Mouse (Mus musculus): ENCODE results near the gene Sult2b1.

Gene Sult2b1

GRCm38 (mm10) chr7:45723781-45724180, 60.7 kb downstream of the Sult2b1 start:
- no peak for DNase-seq

GRCm38 (mm10) chr7:45723301-45723700, 61.2 kb downstream of the Sult2b1 start:
- DNase-seq, result no peak

GRCm38 (mm10) chr7:45722348-45722713, 62.1 kb downstream of the Sult2b1 start:
- DNase-seq, result no peak

GRCm38 (mm10) chr7:45721642-45722347, 62.7 kb downstream of the Sult2b1 start:
- DNase-seq, result no peak

- no peak for DNase-seq
These were observed 63.3 kb downstream of the Sult2b1 start for GRCm38 (mm10) chr7:45721234-45721571.

GRCm38 (mm10) chr7:45720413-45721233, 63.8 kb downstream of the Sult2b1 start, which contains the start of gene Fam83e:
Gene Fam83e, plus strand, starts transcription at chr7:45721212.
- no peak for DNase-seq

- DNase-seq, result no peak
These were observed 64.6 kb downstream of the Sult2b1 start for GRCm38 (mm10) chr7:45719738-45720412.

- no peak for DNase-seq
These were observed 65.3 kb downstream of the Sult2b1 start for GRCm38 (mm10) chr7:45719180-45719579.

GRCm38 (mm10) chr7:45718331-45718730, 66.1 kb downstream of the Sult2b1 start:
- no peak for DNase-seq

GRCm38 (mm10) chr7:45717918-45718297, 66.6 kb downstream of the Sult2b1 start, which contains the start of gene Sphk2:
Gene Sphk2, minus strand, starts transcription at chr7:45718002.
- peak; percentile 98 for DNase-seq

GRCm38 (mm10) chr7:45716952-45717917, 67.2 kb downstream of the Sult2b1 start:
- DNase-seq, result no peak

- no peak for DNase-seq
These were observed 68.0 kb downstream of the Sult2b1 start for GRCm38 (mm10) chr7:45716460-45716857.

- no peak for DNase-seq
These were observed 68.6 kb downstream of the Sult2b1 start for GRCm38 (mm10) chr7:45715741-45716459.

- DNase-seq, result peak; percentile 99
These were observed 69.3 kb downstream of the Sult2b1 start, which contains the start of gene Rpl18 for GRCm38 (mm10) chr7:45715090-45715708. Gene Rpl18, plus strand, starts transcription at chr7:45715457.

GRCm38 (mm10) chr7:45714630-45715089, 69.8 kb downstream of the Sult2b1 start:
- DNase-seq, result no peak

GRCm38 (mm10) chr7:45713881-45714520, 70.5 kb downstream of the Sult2b1 start:
- no peak for DNase-seq

- DNase-seq, result no peak
These were observed 71.1 kb downstream of the Sult2b1 start for GRCm38 (mm10) chr7:45713396-45713795.

- no peak for DNase-seq
These were observed 72.3 kb downstream of the Sult2b1 start for GRCm38 (mm10) chr7:45712022-45712757.

GRCm38 (mm10) chr7:45711316-45712021, 73.0 kb downstream of the Sult2b1 start:
- no peak for DNase-seq

Data from thymus, postnatal 14 days (tissue).